Mouse (Mus musculus) heart, embryonic 16.5 days (tissue): ENCODE data around the gene Mbnl1. TPM values are rescaled to one million over a fixed set of nuclear protein-coding genes. Genes with fewer than 3 reads are reported as not detected.

Experiments
- ATAC-seq: fragments of 200-750 bp; cut with Nextera tagmentation; replicated peaks from 2 replicates; pipeline ENCODE4 v1.8.0; 2017; ENCODE audit warnings: moderate number of reproducible peaks; ENCODE audit not compliant: insufficient read depth, low FRiP score; ENCODE audit errors: extremely low read depth
- H3K27ac ChIP-seq: fragments of 300-500 bp; sonication (generic); 2 replicates; pipeline ENCODE4 v1.5.1; 2014; ENCODE audit warnings: mild to moderate bottlenecking, low read length, control low read depth, moderate library complexity
- H3K27me3 ChIP-seq: fragments of 300-500 bp; sonication (generic); 2 replicates; pipeline ENCODE4 v1.6.1; 2014; ENCODE audit warnings: low read length, mixed read lengths; ENCODE audit not compliant: control insufficient read depth, insufficient read depth
- H3K36me3 ChIP-seq: fragments of 300-500 bp; sonication (generic); 2 replicates; pipeline ENCODE4 v1.6.1; 2014; ENCODE audit not compliant: control insufficient read depth, insufficient read depth
- H3K4me1 ChIP-seq: fragments of 300-500 bp; sonication (generic); 2 replicates; pipeline ENCODE4 v1.6.1; 2014; ENCODE audit warnings: low read length, mixed read lengths; ENCODE audit not compliant: control insufficient read depth, insufficient read depth
- H3K4me2 ChIP-seq: fragments of 300-500 bp; sonication (generic); 2 replicates; pipeline ENCODE4 v1.6.1; 2014; ENCODE audit warnings: low read depth, mild to moderate bottlenecking, control low read depth, low read length
- H3K4me3 ChIP-seq: fragments of 300-500 bp; sonication (generic); 2 replicates; pipeline ENCODE4 v1.5.1; 2014; ENCODE audit warnings: mild to moderate bottlenecking, control low read depth, low read length
- H3K9ac ChIP-seq: fragments of 300-500 bp; sonication (generic); 2 replicates; pipeline ENCODE4 v1.6.1; 2014; ENCODE audit warnings: low read length, control low read depth
- H3K9me3 ChIP-seq: fragments of 300-500 bp; sonication (generic); replicated peaks from 2 replicates; pipeline ENCODE4 v1.6.1; 2016; ENCODE audit warnings: low read length; ENCODE audit not compliant: control insufficient read depth
- WGBS: fragments of 180-500 bp; shearing (Covaris S2); extraction: QIAGEN DNeasy Blood & Tissue Kit; methylation state at CpG from one replicate; pipeline ENCODE4 v1.1.7; 2014; 5-methylcytosine and 5-hydroxymethylcytosine counted together
- polyA plus RNA-seq: library from polyadenylated mRNA; unstranded; fragments of >200 nt; fragmentation: Nextera tagmentation; extraction: Ambion mirVana; gene quantifications from 2 replicates; pipeline ENCODE4 v1.2.1, GENCODE M21; 2015

Mbnl1 gene
- polyA plus RNA-seq, 1 experiment from 2014 or later = 92.8 TPM

- Histone ChIP-seq H3K9me3 (no peaks in the 10 kb centered on the region), H3K9ac (no peak overlapping the region), H3K27me3 (no peaks in the 10 kb centered on the region), H3K4me1 (no peaks in the 10 kb centered on the region), H3K36me3 (no peaks in the 10 kb centered on the region), H3K4me2 (no peak overlapping the region), H3K27ac (no peak overlapping the region), H3K4me3 (no peak overlapping the region)
- no peak for ATAC-seq
- WGBS = 51% methylated on average over 3 of the region's 3 CpGs
Measured at GRCm38 (mm10) chr3:60638530-60638929, 165.9 kb downstream of the Mbnl1 start.

DNA sequence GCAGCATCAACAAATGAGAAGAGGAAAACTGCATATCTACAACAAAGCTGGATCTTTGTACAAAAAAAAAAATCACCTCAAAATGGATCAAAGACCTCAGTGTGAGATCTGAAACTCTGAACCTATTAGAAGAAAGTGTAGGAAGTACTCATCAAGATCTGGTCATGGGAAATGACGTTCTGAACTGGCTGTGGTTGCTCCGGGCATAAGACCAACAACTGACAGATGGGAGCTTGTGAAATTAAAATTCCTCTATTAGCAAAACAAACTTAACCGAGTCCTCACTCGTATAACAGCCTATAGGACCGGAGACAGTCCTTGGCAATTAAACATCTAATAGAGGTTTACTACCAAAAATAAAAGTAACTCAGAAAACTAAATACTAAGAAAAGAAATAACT lies 166.5 kb downstream of the Mbnl1 start:
- H3K36me3 ChIP-seq = no peaks in the 10 kb centered on the region
- no peak overlapping the region for H3K27ac ChIP-seq
- no peak overlapping the region for H3K4me2 ChIP-seq
- H3K27me3 ChIP-seq = no peaks in the 10 kb centered on the region
- no peak for ATAC-seq
- WGBS = 55% methylated on average over 5 of the region's 5 CpGs
- no peaks in the 10 kb centered on the region for H3K9me3 ChIP-seq
- H3K4me1 ChIP-seq = no peaks in the 10 kb centered on the region
- no peak overlapping the region for H3K4me3 ChIP-seq
- no peak overlapping the region for H3K9ac ChIP-seq

- no peak for ATAC-seq
- Histone ChIP-seq H3K9me3 (no peaks in the 10 kb centered on the region), H3K36me3 (no peaks in the 10 kb centered on the region), H3K4me3 (no peak overlapping the region), H3K4me1 (no peaks in the 10 kb centered on the region), H3K27me3 (no peaks in the 10 kb centered on the region), H3K4me2 (no peak overlapping the region), H3K27ac (no peak overlapping the region), H3K9ac (no peak overlapping the region)
- 75% methylated on average over 3 of the region's 3 CpGs for WGBS
Measured at GRCm38 (mm10) chr3:60642227-60642626, 169.6 kb downstream of the Mbnl1 start.

- 74% methylated on average over 1 of the region's 1 CpGs for WGBS
- Histone ChIP-seq H3K36me3 (no peaks in the 10 kb centered on the region), H3K4me2 (no peak overlapping the region), H3K4me1 (no peaks in the 10 kb centered on the region; the same call in 1 of the 2 replicates), H3K4me3 (no peak overlapping the region), H3K9ac (no peak overlapping the region), H3K27ac (no peak overlapping the region), H3K27me3 (no peaks in the 10 kb centered on the region), H3K9me3 (no peaks in the 10 kb centered on the region)
- no peak for ATAC-seq
Measured at GRCm38 (mm10) chr3:60645531-60645930, 172.9 kb downstream of the Mbnl1 start.

DNA sequence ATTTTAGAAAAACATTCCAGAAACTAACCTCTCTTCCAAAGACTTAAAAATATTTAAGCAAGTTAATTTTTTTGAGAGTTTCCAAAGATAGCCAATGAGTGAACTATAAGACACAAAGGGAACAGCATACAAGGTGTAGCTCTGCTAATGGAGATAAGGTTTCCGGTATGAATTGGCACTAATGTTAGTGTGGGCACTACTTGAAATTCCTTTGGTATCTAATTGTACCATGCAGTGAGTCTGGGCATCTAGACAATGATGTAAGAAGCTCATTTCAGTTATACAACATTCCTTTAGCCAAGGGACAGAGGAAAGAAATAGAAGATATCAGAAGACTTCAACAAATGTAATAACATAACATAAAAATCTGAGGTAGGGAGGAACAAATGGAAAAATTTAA lies 175.7 kb downstream of the Mbnl1 start:
- Histone ChIP-seq H3K4me3 (no peak overlapping the region), H3K4me2 (no peak overlapping the region), H3K9me3 (no peaks in the 10 kb centered on the region), H3K4me1 (no peaks in the 10 kb centered on the region; the same call in 1 of the 2 replicates), H3K9ac (no peak overlapping the region), H3K36me3 (no peaks in the 10 kb centered on the region), H3K27me3 (no peaks in the 10 kb centered on the region), H3K27ac (no peak overlapping the region)
- ATAC-seq = no peak
- WGBS = 28% methylated on average over 1 of the region's 1 CpGs

GRCm38 (mm10) chr3:60660762-60661161 lies 188.1 kb downstream of the Mbnl1 start:
- Histone ChIP-seq H3K27ac (no peak overlapping the region), H3K4me1 (no peaks in the 10 kb centered on the region), H3K9me3 (no peaks in the 10 kb centered on the region), H3K4me2 (no peak overlapping the region), H3K27me3 (no peaks in the 10 kb centered on the region), H3K36me3 (no peaks in the 10 kb centered on the region), H3K9ac (no peak overlapping the region), H3K4me3 (no peak overlapping the region)
- 93% methylated on average over 2 of the region's 2 CpGs for WGBS
- ATAC-seq = no peak
